Mouse (Mus musculus) frontal cortex, postnatal 10 days (tissue): ENCODE data around the gene Fbxl5.

Source experiments
- DNase-seq, 2 experiments: peaks; one replicate each; pipeline ENCODE4 v3.0.0; 2022; ENCODE audit warnings: low spot score in 2 of 2, mixed read lengths in 1 of 2

The Fbxl5 gene

DNA sequence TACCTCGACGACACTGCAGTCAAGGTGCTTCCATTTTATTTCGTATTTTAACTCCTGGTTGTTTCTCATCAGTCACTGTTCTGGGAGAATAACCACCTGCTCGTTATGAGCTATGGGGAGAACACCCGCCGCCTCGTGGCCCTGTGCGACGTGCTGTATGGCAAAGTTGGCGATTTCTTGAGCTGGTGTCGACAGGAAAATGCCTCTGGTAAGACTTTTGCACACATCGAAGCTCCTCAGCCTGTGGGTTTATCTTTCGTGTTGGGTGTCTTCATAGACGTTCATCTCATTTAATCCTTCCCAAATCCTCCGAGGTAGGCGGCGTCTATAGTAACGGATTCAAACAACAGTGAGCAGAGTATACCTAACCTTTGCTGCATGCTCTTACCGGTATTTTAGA, at the start of gene Fbxl5:
Fbxl5 (minus strand) TSS at position 101 of the 400 bp plus-strand sequence.
- DNase-seq = no peak

DNA sequence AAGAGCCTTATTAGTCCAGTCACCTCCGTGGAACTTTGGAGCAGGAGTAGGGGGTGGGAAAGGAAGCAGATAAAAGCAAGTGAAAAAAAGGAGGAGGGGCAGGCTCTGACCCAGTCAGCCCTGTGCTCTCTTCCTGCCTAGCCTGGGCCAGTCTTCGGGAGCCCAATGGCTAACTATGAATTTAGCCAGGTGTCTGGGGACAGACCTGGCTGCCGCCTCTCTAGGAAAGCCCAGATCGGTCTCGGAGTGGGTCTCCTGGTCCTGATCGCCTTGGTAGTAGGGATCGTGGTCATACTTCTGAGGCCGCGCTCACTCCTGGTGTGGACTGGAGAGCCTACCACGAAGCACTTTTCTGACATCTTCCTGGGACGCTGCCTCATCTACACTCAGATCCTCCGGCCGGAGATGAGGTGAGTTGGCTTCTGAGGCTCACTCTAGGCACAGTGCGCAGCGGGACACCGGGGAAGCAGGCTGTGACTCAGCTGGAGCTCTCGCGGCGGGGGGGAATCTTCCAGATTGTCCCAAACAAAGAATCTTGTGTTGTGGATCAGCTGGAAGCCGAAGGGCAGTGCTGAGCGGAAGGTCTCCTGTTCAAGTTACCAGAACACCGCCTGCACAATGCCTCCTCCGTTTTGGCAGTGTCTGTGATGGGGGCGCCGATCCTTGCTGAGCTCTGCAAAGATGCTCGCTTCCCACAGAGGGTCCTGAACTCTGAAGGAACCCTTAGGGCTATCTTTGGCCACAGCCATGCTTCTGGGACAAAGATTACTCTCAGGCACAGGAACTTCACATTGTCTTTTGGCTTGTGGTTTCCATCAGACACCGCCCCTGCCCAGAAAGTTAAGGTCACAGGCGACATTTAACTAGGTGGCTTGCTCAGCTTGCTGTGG, 47.5 kb upstream of the Fbxl5 start:
- peak in 1 of 2 experiments; percentile 21 for DNase-seq

DNA sequence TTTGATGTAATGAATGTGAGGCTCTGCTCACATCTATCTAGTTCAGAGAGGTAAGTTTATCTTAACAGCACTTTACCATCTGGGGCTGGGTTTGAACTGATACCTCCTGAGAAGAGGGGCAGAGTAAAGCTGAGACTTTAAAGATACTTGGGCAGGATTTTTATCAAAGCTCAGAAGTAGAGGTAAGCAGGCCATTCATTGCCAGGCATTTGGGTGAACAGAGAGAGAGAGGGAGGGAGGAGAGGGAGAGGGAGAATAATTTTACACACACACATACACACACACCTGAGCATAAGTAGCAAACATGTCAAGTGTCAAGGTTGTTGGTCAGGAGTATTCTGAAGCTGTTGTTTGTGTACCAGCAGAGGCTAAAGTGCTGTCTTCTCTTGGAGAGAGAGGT, 46.8 kb upstream of the Fbxl5 start, which contains the start of gene Cd38:
Cd38 (plus strand) TSS at position 301 of the 400 bp plus-strand sequence.
- no peak for DNase-seq

DNA sequence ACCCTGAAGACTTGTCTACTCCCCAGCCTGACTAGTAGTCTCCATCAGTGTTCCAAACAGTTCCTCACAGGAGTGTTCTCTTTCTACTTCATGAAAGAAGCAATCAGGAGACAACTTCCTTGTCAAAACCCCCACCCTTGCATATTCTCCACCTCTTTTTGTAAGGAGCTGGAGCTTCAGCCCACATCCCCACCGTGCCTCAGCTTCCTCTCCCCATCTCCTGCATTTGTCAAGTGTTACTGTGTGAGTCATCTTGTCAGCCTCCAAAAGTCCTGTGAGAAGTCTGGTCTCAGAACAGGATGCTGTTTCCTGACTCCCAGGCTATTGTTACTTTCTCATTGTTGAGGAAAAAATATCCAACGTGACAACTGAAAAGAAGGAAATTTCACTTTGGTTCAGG, 43.9 kb upstream of the Fbxl5 start:
- DNase-seq = no peak

DNA sequence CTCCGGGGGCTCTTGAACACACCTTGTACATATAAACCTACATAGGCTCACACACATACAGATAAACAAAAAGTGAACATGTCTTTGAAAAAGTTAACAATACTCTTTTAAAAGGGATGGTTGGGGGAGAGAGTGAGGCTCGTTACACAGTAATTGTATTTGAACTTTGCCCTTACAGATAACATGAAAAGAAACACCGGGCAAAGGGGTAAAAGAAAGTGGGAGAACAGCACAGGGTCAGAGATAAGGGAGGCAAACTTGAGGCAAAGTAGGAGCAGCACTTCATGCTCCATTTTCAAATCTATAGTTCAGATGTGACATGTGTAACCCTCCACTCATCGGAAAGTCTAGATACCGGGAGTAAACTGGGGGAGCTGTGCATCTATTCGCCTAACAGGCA, 42.2 kb upstream of the Fbxl5 start:
- no peak for DNase-seq

DNA sequence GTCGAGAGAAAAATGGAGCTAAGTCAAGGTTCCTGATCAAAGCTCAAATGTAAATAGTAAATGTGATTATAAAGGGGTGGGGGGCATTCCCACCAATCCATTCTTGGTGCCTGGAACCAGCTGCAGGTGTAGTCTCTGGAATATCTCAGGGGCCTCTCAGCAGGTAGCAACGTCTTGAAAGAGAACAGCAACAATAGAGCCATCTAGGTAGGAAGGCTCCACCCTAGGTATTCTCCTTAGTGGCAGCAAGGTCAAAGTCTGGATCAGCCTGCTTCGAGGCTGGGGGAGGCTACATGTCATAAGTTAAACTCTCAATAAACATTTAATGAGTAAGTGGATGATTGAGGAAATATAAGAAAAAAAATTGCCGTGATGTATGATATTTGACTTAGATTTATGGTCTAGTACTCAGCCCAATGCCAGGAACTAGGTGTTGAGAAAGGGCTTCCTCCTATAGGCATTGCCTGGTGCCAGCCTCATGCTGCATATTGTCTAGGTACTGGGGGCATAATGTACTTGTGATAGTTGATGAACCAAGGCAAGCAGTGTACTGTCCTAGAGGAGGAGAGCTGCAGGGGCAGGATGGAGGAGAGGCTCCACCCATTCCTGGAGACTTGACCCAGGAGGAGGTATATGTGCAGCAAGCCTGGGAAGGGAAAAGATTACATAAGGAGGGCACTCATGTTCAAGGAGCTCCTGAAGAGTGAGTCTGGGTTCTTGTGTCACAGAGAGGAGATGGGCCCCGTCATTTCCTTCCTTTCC, 39.4 kb upstream of the Fbxl5 start:
- no peak for DNase-seq

DNA sequence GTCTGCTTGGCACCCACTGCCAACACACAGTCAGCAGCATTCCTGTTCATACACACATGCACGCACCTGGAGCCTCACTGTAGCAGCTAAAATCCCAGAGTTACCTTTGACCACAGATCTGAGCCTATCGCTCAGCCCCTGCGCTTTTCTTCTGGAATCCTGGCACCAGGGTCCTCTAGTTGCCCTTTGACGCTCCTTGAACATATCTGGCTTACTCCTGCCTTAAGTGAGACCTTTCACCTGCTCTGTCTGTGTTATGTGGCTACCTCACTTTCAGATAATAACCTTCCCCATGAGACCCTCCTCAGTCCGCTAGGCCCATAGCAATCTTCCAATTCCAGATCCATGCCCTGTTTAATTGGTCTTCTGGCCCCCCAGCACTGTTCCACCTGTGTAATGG, 38.7 kb upstream of the Fbxl5 start:
- no peak for DNase-seq

DNA sequence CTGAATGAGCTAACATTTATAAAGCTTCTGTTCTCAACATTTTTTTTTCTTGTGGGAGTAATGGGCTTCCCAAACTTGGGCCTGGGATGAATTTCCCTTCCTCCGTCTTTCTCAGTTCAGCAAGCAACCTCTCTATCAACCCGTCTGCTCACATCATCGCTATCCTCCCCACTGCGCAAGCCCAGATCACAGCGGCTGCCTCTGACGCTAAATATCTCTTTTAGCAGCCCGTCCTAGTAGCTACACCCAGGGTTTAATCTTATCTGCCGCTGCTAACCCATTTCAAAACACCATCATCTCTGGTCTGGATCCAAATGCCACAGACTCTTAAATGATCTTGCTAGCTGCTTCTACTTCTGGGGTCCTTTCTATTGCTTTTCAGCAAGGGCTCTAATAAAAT, 38.2 kb upstream of the Fbxl5 start:
- DNase-seq = no peak

DNA sequence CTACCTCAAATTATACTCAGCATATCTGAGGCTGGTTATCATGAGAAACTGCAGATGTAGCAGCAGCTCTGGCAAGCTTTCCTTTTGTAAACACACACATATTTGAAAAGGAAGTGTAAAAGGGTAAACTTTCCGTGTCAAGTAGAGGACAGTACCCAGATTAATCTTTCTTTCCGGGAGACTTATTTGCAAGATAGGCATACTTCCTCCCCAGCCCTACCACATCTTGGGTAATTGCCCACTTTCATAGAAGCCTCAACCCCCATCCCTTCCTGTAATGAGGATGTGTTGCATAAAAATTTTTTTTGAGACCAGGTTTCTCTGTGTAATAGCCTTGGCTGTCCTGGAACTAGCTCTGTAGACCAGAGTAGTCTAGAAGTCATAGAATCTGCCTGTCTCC, 34.3 kb upstream of the Fbxl5 start:
- no peak for DNase-seq

DNA sequence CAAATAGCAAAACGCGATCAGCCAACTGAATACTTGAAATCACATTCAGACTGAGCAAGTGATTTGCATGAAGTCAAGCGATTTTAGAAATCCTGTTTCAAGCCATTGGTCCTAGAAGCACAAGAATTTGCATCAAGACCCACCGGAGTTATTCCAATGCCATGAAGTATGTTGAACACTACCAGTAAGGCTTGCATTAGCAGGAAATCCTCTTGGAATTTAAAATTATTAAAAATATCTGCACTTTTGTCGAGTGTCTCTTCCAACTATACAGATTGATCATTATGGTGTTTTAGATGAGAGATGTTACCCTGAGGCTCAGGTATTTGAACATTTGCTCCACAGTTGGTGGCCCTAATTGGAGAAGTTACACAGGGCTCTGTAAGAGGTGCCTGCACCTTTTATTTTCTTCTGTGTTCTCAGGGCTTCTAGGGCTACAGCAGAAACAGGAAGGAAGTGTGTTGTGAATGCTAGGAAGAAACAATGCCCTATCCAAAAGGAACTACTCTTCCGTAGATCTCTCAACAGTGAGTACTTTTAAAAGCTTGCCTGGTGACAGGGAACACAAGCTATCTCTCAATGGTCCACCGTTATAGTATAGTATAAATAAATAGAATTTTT, 32.5 kb upstream of the Fbxl5 start:
- no peak for DNase-seq

DNA sequence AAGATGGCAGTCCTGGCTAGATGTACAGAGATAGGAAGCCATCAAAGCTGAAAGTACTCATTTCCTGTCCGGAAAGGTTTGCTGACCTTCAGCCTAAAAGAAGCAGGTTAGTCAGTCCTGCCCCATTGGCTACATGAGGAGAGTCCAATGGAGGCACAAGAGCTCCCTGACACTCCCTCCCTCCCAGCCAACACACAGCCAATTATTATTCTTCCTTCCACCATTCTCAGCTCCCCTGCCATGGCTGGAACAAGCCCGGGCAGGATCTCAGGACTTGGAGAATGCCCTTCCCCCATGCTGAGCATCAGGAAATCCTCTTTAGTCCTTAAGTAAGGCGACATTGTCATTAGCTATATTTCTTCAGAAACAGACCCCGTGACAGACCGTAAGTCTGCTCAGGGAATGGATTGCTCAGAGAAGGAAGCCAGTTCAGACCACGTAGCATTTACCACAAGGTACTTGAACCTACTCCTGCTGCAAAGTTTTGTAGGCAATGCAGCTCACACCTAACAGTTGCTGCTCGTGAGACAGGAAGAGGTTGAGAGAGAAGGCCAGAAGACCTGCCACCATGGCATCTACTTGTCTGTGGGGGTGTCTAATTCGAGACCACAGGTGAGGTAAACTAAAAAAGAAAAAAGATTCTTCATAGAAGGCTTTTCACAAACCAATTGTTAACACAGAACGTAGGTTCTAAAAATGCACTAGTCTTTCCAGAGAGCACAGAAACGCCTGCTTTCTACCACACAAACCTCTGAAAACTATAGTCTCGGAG, 31.8 kb upstream of the Fbxl5 start:
- DNase-seq = no peak

DNA sequence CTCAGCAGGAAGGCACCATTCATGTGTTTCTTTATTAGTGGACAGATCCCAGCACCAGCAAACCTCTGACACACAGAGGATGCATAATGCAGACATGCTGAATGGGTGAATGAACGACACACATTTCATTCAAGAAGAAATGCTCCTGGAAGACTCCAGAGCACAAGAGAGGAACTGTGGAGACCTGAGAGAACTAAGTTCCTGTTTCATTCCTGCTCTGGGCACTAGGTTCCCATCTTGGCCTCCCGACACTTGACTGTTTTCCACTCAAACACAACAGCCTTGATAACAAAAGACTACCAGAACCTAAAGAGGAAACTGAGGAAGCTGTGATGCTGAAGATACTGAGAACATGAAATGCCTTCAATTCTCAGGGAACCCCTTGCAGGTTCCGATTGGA, 26.8 kb upstream of the Fbxl5 start:
- DNase-seq = no peak

DNA sequence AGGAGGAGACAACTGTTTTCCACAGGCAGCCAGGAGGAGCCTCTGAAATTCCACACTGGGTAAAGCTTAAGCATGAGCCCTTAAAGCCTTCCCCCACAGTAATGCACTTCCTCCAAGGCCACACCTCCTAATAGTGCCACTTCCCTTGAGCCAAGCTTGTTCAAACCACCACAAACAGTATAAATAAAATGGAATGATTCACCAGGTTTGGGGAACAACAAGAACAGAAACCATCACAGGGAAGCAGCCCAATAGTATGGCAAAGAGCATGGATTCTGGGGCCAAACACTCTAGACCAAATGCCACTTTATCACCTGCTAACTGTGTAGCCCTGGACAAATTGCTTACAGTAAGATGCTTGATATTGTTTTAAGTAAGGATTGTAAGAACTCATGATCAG, 26.1 kb upstream of the Fbxl5 start:
- no peak for DNase-seq

DNA sequence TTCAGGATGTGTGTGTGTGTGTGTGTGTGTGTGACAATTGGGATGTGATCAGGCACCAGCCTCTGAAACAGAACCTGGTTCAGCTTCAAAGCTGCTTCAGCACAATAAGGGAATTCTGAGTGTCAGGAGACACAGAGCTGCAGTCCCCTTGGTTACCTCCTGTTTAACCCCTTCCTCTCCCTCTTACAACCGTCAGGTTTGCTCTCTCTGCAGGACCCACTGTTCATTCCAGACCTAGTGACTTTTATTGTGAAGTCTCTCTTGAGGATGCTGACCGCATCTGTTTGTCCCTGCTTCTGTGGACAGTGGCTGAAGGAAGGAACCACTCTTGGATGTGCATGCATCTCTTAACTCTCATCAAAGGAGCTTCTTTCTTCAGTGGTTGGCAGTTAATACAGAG, 24.8 kb upstream of the Fbxl5 start:
- no peak for DNase-seq

DNA sequence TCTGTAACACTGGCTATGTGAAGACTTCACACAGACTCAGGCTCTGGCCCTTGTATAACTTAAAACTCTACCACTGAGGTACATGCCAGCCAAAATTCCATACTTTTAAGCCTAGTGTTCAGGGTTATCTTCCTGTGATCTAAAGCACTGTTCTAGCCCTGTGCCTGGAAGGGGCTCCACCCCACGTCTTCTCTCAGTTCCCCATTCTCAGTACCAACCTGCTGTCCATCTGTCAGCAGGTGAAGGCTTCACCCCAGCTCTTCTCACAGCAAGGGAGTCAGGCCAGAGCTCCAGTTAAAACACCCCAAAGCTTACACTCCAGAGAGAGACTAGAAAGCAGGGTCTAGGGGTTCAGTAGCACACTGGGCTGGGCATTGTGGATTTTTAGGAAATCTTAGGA, 24.2 kb upstream of the Fbxl5 start:
- no peak for DNase-seq

DNA sequence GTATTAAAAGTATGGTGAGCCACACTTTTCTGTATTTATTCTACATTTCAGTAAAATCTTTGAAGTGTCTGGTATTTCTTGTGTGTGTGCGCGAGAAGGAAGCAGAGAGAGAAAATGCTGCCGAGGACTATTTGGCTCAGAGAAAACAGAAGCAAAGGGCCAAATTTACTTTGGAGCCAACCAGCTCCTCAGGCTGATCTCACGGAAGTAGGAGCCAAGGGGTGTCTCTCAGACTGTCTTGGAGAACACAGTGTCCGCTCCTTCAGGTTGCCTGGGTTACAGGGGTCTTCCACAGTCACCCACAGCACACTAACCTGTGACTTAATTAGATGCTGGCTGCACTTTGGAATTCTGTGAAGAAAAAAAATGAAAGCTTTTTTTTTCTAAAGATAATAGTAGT, 23.6 kb upstream of the Fbxl5 start:
- no peak for DNase-seq

DNA sequence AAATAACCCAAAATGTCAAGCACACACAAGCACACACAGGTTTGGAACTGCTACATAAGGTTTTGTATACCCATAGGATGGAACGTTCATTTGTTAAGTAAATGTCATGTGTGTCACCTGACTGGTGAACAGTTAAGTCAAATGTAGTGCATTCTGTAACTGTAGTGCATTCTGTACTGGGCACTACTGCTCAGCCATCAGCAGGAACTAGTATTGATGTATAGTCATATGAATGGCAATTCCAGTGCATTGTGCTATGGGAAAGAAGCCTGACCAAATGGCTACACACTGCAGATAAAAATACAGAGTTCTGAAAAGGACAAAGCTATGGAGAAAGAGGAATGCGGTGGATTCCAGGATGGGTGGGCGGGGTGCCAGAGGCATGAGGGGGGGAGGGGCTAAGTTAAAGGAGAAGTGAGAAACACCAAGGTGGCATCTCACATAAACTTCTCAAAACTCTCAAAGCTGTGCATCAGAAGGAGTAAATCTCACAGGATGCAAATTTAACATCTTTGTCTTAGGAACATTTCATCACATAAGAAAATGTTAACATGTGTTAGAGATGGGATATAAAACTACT, 21.2 kb upstream of the Fbxl5 start:
- DNase-seq = no peak

DNA sequence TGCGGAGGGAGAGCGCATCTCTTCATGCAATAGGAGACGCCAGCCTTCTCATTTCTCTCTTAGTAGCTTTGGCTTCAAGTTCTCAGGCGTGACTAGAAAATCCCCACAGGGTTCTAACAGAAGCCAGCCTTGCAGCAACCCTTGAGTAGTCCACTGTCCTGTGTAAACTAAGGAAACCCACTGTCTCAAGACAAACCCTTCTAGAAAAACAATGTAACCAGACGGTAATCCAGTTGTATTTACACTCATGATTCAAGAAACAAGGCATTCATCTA, 20.5 kb upstream of the Fbxl5 start:
- no peak for DNase-seq

DNA sequence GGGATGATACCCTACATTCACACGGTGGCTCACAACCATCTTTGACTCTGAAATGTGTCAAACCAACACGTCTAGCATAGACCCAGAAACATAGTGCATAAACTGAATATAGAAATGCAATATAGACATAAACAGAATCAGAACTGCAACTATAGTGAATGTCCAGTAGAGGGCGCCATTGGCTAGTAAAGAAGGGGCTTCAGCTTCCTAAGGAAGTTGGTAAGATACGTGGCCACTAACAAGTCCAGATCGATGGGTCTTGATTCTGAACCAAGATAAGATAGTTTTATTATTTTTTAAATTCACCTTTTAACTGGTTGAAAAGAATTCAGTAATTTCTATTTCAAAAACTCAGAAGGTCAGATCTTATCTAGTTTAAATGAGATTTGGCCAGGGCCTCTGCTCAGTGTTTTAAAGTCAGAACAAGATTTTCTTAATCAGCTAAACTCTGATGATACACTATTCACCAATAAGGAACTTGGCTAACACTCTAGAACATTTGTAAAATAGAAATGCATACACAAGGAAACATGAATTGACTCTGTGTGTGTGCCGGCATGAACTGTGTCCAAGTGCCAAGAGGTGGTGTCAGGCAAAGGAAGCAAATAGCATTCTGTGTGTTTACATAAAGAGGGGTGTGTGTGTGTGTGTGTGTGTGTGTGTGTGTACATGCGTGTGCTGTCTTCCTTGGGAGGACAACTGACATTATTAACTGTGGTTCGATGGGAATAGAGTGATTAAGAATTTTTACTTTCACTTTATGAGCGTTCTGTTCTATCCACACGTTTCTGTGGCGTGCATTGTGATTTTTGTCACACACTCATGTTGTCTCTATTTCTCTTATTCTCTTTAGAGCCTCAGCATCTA, 19.9 kb upstream of the Fbxl5 start:
- DNase-seq = peak in 1 of 2 experiments; percentile 25

DNA sequence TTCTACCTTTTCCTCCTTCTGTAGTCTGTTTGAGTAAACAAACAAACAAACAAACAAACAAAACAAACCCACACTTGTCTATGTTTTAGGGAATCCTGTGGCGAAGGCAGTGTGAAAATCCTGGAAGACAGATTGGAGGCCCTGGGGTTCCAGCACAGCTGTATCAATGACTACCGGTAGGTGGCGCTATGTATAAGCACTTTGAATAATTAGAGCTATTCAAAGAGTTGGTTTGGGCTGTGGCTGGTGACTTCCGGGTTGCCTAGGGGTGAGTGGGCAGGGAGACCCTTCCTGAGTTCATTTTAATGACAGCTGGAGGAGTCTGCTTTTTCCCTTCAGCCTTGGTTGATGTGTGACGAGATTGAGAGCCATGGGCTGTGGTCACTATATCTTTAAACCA, 15.9 kb upstream of the Fbxl5 start:
- no peak for DNase-seq

DNA sequence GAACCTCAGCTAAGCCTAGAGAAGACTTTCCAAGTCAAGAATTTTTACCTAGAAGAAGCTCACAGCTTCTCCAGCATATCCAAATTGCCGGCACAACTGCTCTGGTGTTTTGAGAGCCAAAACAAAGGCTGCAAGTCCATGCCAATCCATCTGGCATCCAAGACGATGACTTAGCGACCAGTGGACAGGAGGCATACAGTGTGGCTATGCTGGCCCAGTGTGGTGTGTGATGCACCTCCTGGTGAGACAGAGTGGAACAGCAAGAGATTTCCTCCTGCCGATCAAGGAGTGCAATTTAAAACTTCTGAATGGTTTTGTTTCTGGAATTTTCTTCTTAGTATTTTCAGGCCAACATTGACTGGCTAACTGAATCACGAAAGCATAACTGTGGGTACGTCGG, 15.2 kb upstream of the Fbxl5 start:
- no peak for DNase-seq
